Mouse (Mus musculus) intestine, postnatal 0 days (tissue): Measurements from ENCODE around the gene Gzmd. TPM values are rescaled to one million over a fixed set of nuclear protein-coding genes. Genes with fewer than 3 reads are reported as not detected.
"Not testable (repeated sequence)": the region's sequence is repeated elsewhere in the genome, so short reads cannot be mapped to it uniquely, and the experiment has no call there.

Experiments used
- ATAC-seq: fragments of 200-750 bp; cut with Nextera tagmentation; 2 replicates; pipeline ENCODE4 v1.8.0; 2017; ENCODE audit warnings: mild to moderate bottlenecking, moderate TSS enrichment, moderate library complexity
- H3K27ac ChIP-seq: fragments of 300-500 bp; sonication (generic); 2 replicates; pipeline ENCODE4 v1.5.1; 2014; ENCODE audit warnings: mild to moderate bottlenecking, low read depth, low read length, moderate library complexity
- H3K27me3 ChIP-seq: fragments of 300-500 bp; sonication (generic); replicated peaks from 2 replicates; pipeline ENCODE4 v1.6.1; 2014; ENCODE audit warnings: low read length, mixed read lengths; ENCODE audit not compliant: control insufficient read depth, insufficient read depth
- H3K36me3 ChIP-seq: fragments of 300-500 bp; sonication (generic); 2 replicates; pipeline ENCODE4 v1.6.1; 2014; ENCODE audit warnings: mild to moderate bottlenecking, moderate library complexity; ENCODE audit not compliant: control insufficient read depth, insufficient read depth
- H3K4me1 ChIP-seq: fragments of 300-500 bp; sonication (generic); replicated peaks from 2 replicates; pipeline ENCODE4 v1.6.1; 2014; ENCODE audit warnings: antibody characterized with exemption, low read length, mixed read lengths; ENCODE audit not compliant: control insufficient read depth, insufficient read depth
- H3K4me2 ChIP-seq: fragments of 300-500 bp; sonication (generic); replicated peaks from 2 replicates; pipeline ENCODE4 v1.6.1; 2014; ENCODE audit warnings: low read depth, mild to moderate bottlenecking, moderate library complexity
- H3K4me3 ChIP-seq: fragments of 300-500 bp; sonication (generic); 2 replicates; pipeline ENCODE4 v1.5.1; 2014; ENCODE audit warnings: low read depth, low read length
- H3K9ac ChIP-seq: fragments of 300-500 bp; sonication (generic); 2 replicates; pipeline ENCODE4 v1.6.1; 2014; ENCODE audit warnings: mild to moderate bottlenecking, low read depth, low read length
- H3K9me3 ChIP-seq: fragments of 300-500 bp; sonication (generic); 2 replicates; pipeline ENCODE4 v1.6.1; 2016; ENCODE audit warnings: mixed run types; ENCODE audit not compliant: control insufficient read depth
- CTCF ChIP-seq: sonication (generic); IDR thresholded peaks from 2 replicates; pipeline ENCODE4 v1.5.1; 2016; ENCODE audit warnings: low read depth, mild to moderate bottlenecking, control low read depth, antibody characterized with exemption, moderate library complexity
- WGBS: fragments of 180-500 bp; shearing (Covaris S2); extraction: QIAGEN DNeasy Blood & Tissue Kit; methylation state at CpG from one replicate; pipeline ENCODE4 v1.1.7; 2014; 5-methylcytosine and 5-hydroxymethylcytosine counted together
- polyA plus RNA-seq: library from polyadenylated mRNA; unstranded; fragments of >200 nt; fragmentation: Nextera tagmentation; extraction: Ambion mirVana; gene quantifications from 2 replicates; pipeline ENCODE4 v1.2.1, GENCODE M21; 2015

Gzmd gene
- polyA plus RNA-seq, result not detected in 2 replicates

- H3K9me3 ChIP-seq, H3K4me2 ChIP-seq, ATAC-seq, H3K4me3 ChIP-seq, H3K27me3 ChIP-seq, H3K36me3 ChIP-seq, H3K27ac ChIP-seq, H3K9ac ChIP-seq, H3K4me1 ChIP-seq: not testable (repeated sequence)
- WGBS, result 69% methylated on average over 2 of the region's 2 CpGs
These were observed at the start of gene Gzmd for GRCm38 (mm10) chr14:56132508-56132907. Gene Gzmd, minus strand, starts transcription at chr14:56132608.

GRCm38 (mm10) chr14:56177651-56178050, 45.2 kb upstream of the Gzmd start:
- not testable (repeated sequence) for H3K27me3 ChIP-seq, H3K36me3 ChIP-seq, H3K4me2 ChIP-seq, H3K9me3 ChIP-seq, H3K9ac ChIP-seq, H3K4me3 ChIP-seq, H3K4me1 ChIP-seq, H3K27ac ChIP-seq, ATAC-seq
- TF ChIP-seq CTCF, result peak; percentile 68
- WGBS, result 27% methylated on average over 8 of the region's 8 CpGs

GRCm38 (mm10) chr14:56174499-56174898, 42.1 kb upstream of the Gzmd start, which contains the start of gene Gzmn:
Gene Gzmn, minus strand, starts transcription at chr14:56174599.
- no peak within 1 kb of the TSS for H3K4me2 ChIP-seq
- ATAC-seq, result no peak
- no peaks in the 10 kb centered on the region for H3K36me3 ChIP-seq
- no peak within 1 kb of the TSS for H3K9ac ChIP-seq
- H3K9me3 ChIP-seq, result no peaks in the 10 kb centered on the region
- no peaks in the 10 kb centered on the region for H3K4me1 ChIP-seq
- WGBS, result 86% methylated on average over 5 of the region's 5 CpGs
- H3K27ac ChIP-seq, result no peak within 1 kb of the TSS
- no peak within 1 kb of the TSS for H3K4me3 ChIP-seq
- no peak for TF ChIP-seq CTCF
- H3K27me3 ChIP-seq, result no peaks in the 10 kb centered on the region

- Histone ChIP-seq H3K9ac (no peak overlapping the region), H3K4me1 (no peaks in the 10 kb centered on the region), H3K4me2 (no peak overlapping the region), H3K9me3 (no peaks in the 10 kb centered on the region), H3K4me3 (no peak overlapping the region), H3K27me3 (no peaks in the 10 kb centered on the region), H3K36me3 (no peaks in the 10 kb centered on the region), H3K27ac (no peak overlapping the region)
- TF ChIP-seq CTCF, result no peak
- ATAC-seq, result no peak
- 90% methylated on average over 6 of the region's 6 CpGs for WGBS
These were observed 41.0 kb upstream of the Gzmd start for GRCm38 (mm10) chr14:56173396-56173795.

- 93% methylated on average over 5 of the region's 5 CpGs for WGBS
- TF ChIP-seq CTCF, result no peak
- Histone ChIP-seq H3K27ac (no peak overlapping the region), H3K9me3 (no peaks in the 10 kb centered on the region), H3K4me3 (no peak overlapping the region), H3K9ac (no peak overlapping the region), H3K4me2 (no peak overlapping the region), H3K36me3 (no peaks in the 10 kb centered on the region), H3K27me3 (no peaks in the 10 kb centered on the region), H3K4me1 (no peaks in the 10 kb centered on the region)
- no peak for ATAC-seq
These were observed 40.3 kb upstream of the Gzmd start for GRCm38 (mm10) chr14:56172744-56173143.

GRCm38 (mm10) chr14:56168009-56168408, 35.6 kb upstream of the Gzmd start:
- WGBS, result 72% methylated on average over 6 of the region's 6 CpGs
- H3K9ac ChIP-seq, result no peak overlapping the region
- H3K4me2 ChIP-seq, result no peak overlapping the region

GRCm38 (mm10) chr14:56162109-56162508, 29.7 kb upstream of the Gzmd start:
- H3K9me3 ChIP-seq, result no peaks in the 10 kb centered on the region
- no peaks in the 10 kb centered on the region for H3K4me1 ChIP-seq
- H3K4me3 ChIP-seq, result no peak overlapping the region
- ATAC-seq, result no peak
- H3K36me3 ChIP-seq, result no peaks in the 10 kb centered on the region
- no peak overlapping the region for H3K9ac ChIP-seq
- H3K4me2 ChIP-seq, result no peak overlapping the region
- no peak overlapping the region for H3K27ac ChIP-seq
- no peaks in the 10 kb centered on the region for H3K27me3 ChIP-seq
- no peak for TF ChIP-seq CTCF
- 90% methylated on average over 2 of the region's 2 CpGs for WGBS

More at GRCm38 (mm10) chr14:56168009-56168408, 35.6 kb upstream of the Gzmd start:
- TF ChIP-seq CTCF, result no peak
- no peaks in the 10 kb centered on the region for H3K36me3 ChIP-seq
- H3K4me1 ChIP-seq, result no peaks in the 10 kb centered on the region
- no peak overlapping the region for H3K4me3 ChIP-seq
- no peaks in the 10 kb centered on the region for H3K27me3 ChIP-seq
- no peaks in the 10 kb centered on the region for H3K9me3 ChIP-seq
- H3K27ac ChIP-seq, result no peak overlapping the region
- ATAC-seq, result no peak

- not testable (repeated sequence) for H3K27ac ChIP-seq, ATAC-seq, H3K9me3 ChIP-seq, H3K36me3 ChIP-seq, H3K4me3 ChIP-seq, H3K9ac ChIP-seq, H3K27me3 ChIP-seq, H3K4me1 ChIP-seq, H3K4me2 ChIP-seq
- 83% methylated on average over 2 of the region's 2 CpGs for WGBS
These were observed 27.1 kb upstream of the Gzmd start, which contains the start of gene Gzmg for GRCm38 (mm10) chr14:56159479-56159878. Gene Gzmg, minus strand, starts transcription at chr14:56159579.
